Mouse (Mus musculus) ES-E14 (cell line): ENCODE data around the gene Asphd2.

Experiments used
- CHD2 ChIP-seq: IDR thresholded peaks from 2 replicates; pipeline ENCODE4 v1.6.1; 2014; ENCODE audit warnings: mild to moderate bottlenecking, low read depth, low read length, inconsistent platforms
- HCFC1 ChIP-seq: IDR thresholded peaks from 2 replicates; pipeline ENCODE4 v1.6.1; 2012; ENCODE audit warnings: low read length, inconsistent platforms, borderline replicate concordance; ENCODE audit not compliant: insufficient read depth
- ZC3H11A ChIP-seq: IDR thresholded peaks from 2 replicates; pipeline ENCODE4 v1.6.1; 2012; ENCODE audit warnings: low read depth, mild to moderate bottlenecking, inconsistent platforms, low read length, borderline replicate concordance
- ZNF384 ChIP-seq: IDR thresholded peaks from 2 replicates; pipeline ENCODE4 v1.6.1; 2012; ENCODE audit warnings: low read depth, low read length, inconsistent platforms

GRCm38 (mm10) chr5:112438535-112438934 lies 43.9 kb upstream of the Asphd2 start:
- no peak for TF ChIP-seq CHD2
- TF ChIP-seq ZC3H11A = no peak
- no peak for TF ChIP-seq ZNF384
- no peak for TF ChIP-seq HCFC1
